Mouse (Mus musculus) effector memory CD4-positive, alpha-beta T cell, adult 5 months (primary cell): ENCODE data around the gene Cyp3a44. TPM values are rescaled to one million over a fixed set of nuclear protein-coding genes. Genes with fewer than 3 reads are reported as not detected.

ENCODE experiments used
- polyA plus RNA-seq: library from polyadenylated mRNA; unstranded; fragments of 100-300 nt; shearing (Covaris generic); gene quantifications from one replicate; pipeline ENCODE4 v1.2.1, GENCODE M21; 2017

Cyp3a44 gene
- not detected for polyA plus RNA-seq

DNA sequence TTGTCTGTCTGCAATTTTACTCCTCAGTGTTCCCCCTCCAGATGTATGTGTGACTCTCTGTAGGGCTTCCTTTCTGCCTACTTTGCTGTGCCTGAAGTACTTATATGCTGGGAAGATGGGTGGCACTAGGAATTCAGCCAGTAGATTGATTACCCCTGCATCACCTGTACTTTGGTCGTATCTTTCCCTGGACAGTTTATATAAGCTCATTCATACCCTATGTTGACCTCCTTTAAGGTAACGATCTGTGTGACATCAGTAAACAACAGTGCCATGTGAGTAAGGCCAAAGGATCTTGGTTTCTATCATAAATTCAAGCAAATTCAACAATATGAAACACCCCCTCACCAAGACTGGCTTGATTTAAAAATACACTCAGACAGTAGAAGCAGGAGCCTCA is at the start of gene Cyp3a44:
Cyp3a44 (minus strand) TSS at position 79 of the 400 bp plus-strand sequence.

Other genes starting within 250 kb of the Cyp3a44 start
- gene Cyp3a41b, start 221.1 kb downstream of the Cyp3a44 start, polyA plus RNA-seq, result not detected
- not detected for gene Cyp3a41a, start 85.7 kb downstream of the Cyp3a44 start, polyA plus RNA-seq
- not detected for gene Cyp3a11, start 74.1 kb upstream of the Cyp3a44 start, polyA plus RNA-seq
- not detected for gene Cyp3a25, start 203.7 kb upstream of the Cyp3a44 start, polyA plus RNA-seq